ENCODE assay signal across 30 mouse cellular contexts in the genomic region with DNA sequence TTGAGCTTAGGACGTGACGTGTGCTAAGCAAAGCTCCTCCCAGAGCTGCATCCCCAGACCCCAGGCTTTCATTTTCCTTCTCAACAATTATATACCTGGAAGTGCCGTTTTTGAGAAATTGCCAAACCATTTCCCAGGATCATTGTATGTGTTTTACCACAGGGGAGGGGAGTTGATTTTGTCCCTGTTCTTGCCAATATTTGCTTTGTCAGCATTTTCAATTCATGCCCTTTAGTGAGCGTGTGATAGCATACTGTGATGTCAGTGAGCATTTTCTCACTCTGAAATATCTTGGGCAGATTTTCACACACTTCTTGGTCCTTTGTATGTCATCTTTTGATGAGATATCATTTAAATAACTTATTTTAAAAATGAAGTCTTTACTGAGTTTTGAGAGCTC.
"Had no signal": no experiment of that assay in that cellular context is flagged by ENCODE, and none has a peak within 500 bp of the region (broad histone marks: within the 10 kb centered on the region; RNA-seq: fewer than 3 reads in every experiment).

No protein-coding gene starts in this region.

- H3K27ac ChIP-seq: limb, embryonic 10.5 days; limb, embryonic 12.5 days; limb, embryonic 13.5 days; limb, embryonic 15.5 days; liver, embryonic 12.5 days; liver, embryonic 13.5 days; liver, embryonic 14.5 days; liver, embryonic 15.5 days; lung, embryonic 15.5 days; macrophage; midbrain, embryonic 10.5 days; midbrain, embryonic 12.5 days; midbrain, embryonic 13.5 days; midbrain, embryonic 15.5 days; neural tube, embryonic 12.5 days had no signal

- H3K36me3 ChIP-seq: limb, embryonic 10.5 days; limb, embryonic 12.5 days; limb, embryonic 13.5 days; limb, embryonic 15.5 days; liver, embryonic 12.5 days; liver, embryonic 13.5 days; liver, embryonic 15.5 days; lung, embryonic 15.5 days; midbrain, embryonic 10.5 days; midbrain, embryonic 12.5 days; midbrain, embryonic 13.5 days; midbrain, embryonic 15.5 days; neural tube, embryonic 12.5 days had no signal

- H3K4me3 ChIP-seq: limb, embryonic 10.5 days; limb, embryonic 12.5 days; limb, embryonic 13.5 days; limb, embryonic 15.5 days; liver, embryonic 12.5 days; liver, embryonic 13.5 days; liver, embryonic 15.5 days; lung, embryonic 15.5 days; midbrain, embryonic 10.5 days; midbrain, embryonic 12.5 days; midbrain, embryonic 13.5 days; midbrain, embryonic 15.5 days; myocyte; neural tube, embryonic 12.5 days had no signal

- H3K9me3 ChIP-seq: limb, embryonic 10.5 days; limb, embryonic 12.5 days; limb, embryonic 13.5 days; limb, embryonic 15.5 days; liver, embryonic 12.5 days; liver, embryonic 13.5 days; liver, embryonic 15.5 days; lung, embryonic 15.5 days; megakaryocyte, embryonic 14.5 days; midbrain, embryonic 10.5 days; midbrain, embryonic 12.5 days; midbrain, embryonic 13.5 days; midbrain, embryonic 15.5 days; neural tube, embryonic 12.5 days had no signal

- H3K4me2 ChIP-seq: limb, embryonic 12.5 days; limb, embryonic 13.5 days; limb, embryonic 15.5 days; liver, embryonic 11.5 days; liver, embryonic 12.5 days; liver, embryonic 13.5 days; liver, embryonic 15.5 days; lung, embryonic 14.5 days; lung, embryonic 15.5 days; midbrain, embryonic 11.5 days; midbrain, embryonic 12.5 days; midbrain, embryonic 13.5 days; midbrain, embryonic 15.5 days; neural tube, embryonic 12.5 days had no signal

- H3K27me3 ChIP-seq: limb, embryonic 12.5 days; limb, embryonic 13.5 days; limb, embryonic 15.5 days; liver, embryonic 12.5 days; liver, embryonic 13.5 days; liver, embryonic 15.5 days; lung, embryonic 15.5 days; megakaryocyte, embryonic 14.5 days; midbrain, embryonic 12.5 days; midbrain, embryonic 13.5 days; midbrain, embryonic 15.5 days; neural tube, embryonic 12.5 days had no signal

- DNase-seq: left cerebral cortex, postnatal 4 days; liver; liver, embryonic 13.5 days; liver, postnatal 0 days; lung, adult 18-20 months; lung, adult 2 months; lung, embryonic 14.5 days; lung, postnatal 10 days; lung, postnatal 14 days; lung, postnatal 36 days; lung, postnatal 4 days; midbrain, embryonic 14.5 days had no signal

- H3K9ac ChIP-seq: limb, embryonic 12.5 days; limb, embryonic 13.5 days; limb, embryonic 15.5 days; liver, embryonic 12.5 days; liver, embryonic 13.5 days; liver, embryonic 14.5 days; liver, embryonic 15.5 days; liver, postnatal 0 days; lung, embryonic 14.5 days; lung, embryonic 15.5 days; midbrain, embryonic 12.5 days; midbrain, embryonic 13.5 days; midbrain, embryonic 15.5 days; neural tube, embryonic 12.5 days had no signal
